Mouse (Mus musculus) hindbrain, embryonic 14.5 days (tissue): ENCODE data around the gene Gli2. TPM values are rescaled to one million over a fixed set of nuclear protein-coding genes. Genes with fewer than 3 reads are reported as not detected.

Experiments used
- ATAC-seq: fragments of 200-750 bp; cut with Nextera tagmentation; 2 replicates; pipeline ENCODE4 v1.8.0; 2017; ENCODE audit warnings: moderate number of reproducible peaks, mild to moderate bottlenecking, moderate TSS enrichment, moderate library complexity; ENCODE audit not compliant: low FRiP score
- DNase-seq: peaks from one replicate; pipeline ENCODE4 v3.0.0-alpha.2; 2015; ENCODE audit warnings: low spot score
- H3K27ac ChIP-seq: fragments of 300-500 bp; sonication (generic); 2 replicates; pipeline ENCODE4 v1.5.1; 2014; ENCODE audit warnings: mild to moderate bottlenecking, moderate library complexity
- H3K27me3 ChIP-seq: fragments of 300-500 bp; sonication (generic); 2 replicates; pipeline ENCODE4 v1.6.1; 2014; ENCODE audit warnings: mild to moderate bottlenecking, low read length, mixed read lengths; ENCODE audit not compliant: control insufficient read depth, insufficient read depth
- H3K36me3 ChIP-seq: fragments of 300-500 bp; sonication (generic); replicated peaks from 2 replicates; pipeline ENCODE4 v1.6.1; 2014; ENCODE audit not compliant: control insufficient read depth, insufficient read depth
- H3K4me1 ChIP-seq: fragments of 300-500 bp; sonication (generic); replicated peaks from 2 replicates; pipeline ENCODE4 v1.6.1; 2014; ENCODE audit warnings: antibody characterized with exemption, low read length, mixed read lengths; ENCODE audit not compliant: control insufficient read depth, insufficient read depth
- H3K4me2 ChIP-seq: fragments of 300-500 bp; sonication (generic); replicated peaks from 2 replicates; pipeline ENCODE4 v1.6.1; 2014; ENCODE audit warnings: mild to moderate bottlenecking, moderate library complexity
- H3K4me3 ChIP-seq: fragments of 300-500 bp; sonication (generic); replicated peaks from 2 replicates; pipeline ENCODE4 v1.5.1; 2014; ENCODE audit warnings: mild to moderate bottlenecking, low read length
- H3K9ac ChIP-seq: fragments of 300-500 bp; sonication (generic); 2 replicates; pipeline ENCODE4 v1.6.1; 2014
- H3K9me3 ChIP-seq: fragments of 300-500 bp; sonication (generic); 2 replicates; pipeline ENCODE4 v1.6.1; 2016; ENCODE audit warnings: low read length; ENCODE audit not compliant: control insufficient read depth
- WGBS: fragments of 180-500 bp; shearing (Covaris S2); extraction: QIAGEN DNeasy Blood & Tissue Kit; methylation state at CpG from one replicate; pipeline ENCODE4 v1.1.7; 2014; 5-methylcytosine and 5-hydroxymethylcytosine counted together
- polyA plus RNA-seq: library from polyadenylated mRNA; unstranded; fragments of >200 nt; fragmentation: Nextera tagmentation; extraction: Ambion mirVana; gene quantifications from 2 replicates; pipeline ENCODE4 v1.2.1, GENCODE M21; 2014

Gene Gli2
- polyA plus RNA-seq, 1 experiment from 2014 or later, result 2.0 TPM

GRCm38 (mm10) chr1:119053872-119054354 is 494 bp upstream of the Gli2 start:
- Histone ChIP-seq H3K36me3 (no peaks in the 10 kb centered on the region), H3K9me3 (no peaks in the 10 kb centered on the region), H3K4me3 (peak overlapping the region; percentile 45), H3K4me1 (peaks cover 28% of the 10 kb centered on the region), H3K27me3 (peaks cover 37% of the 10 kb centered on the region), H3K27ac (peak overlapping the region; percentile 7; the same call in 1 of the 2 replicates), H3K4me2 (peak overlapping the region; percentile 99), H3K9ac (peak overlapping the region; percentile 35)
- DNase-seq (no peak), ATAC-seq (peak; percentile 11)
- WGBS, result 0% methylated on average over 25 of the region's 25 CpGs

- WGBS, result under 1% methylated on average over 33 of the region's 33 CpGs
- Histone ChIP-seq H3K4me3 (peak overlapping the region; percentile 45), H3K27ac (peak overlapping the region; percentile 76), H3K4me1 (peaks cover 36% of the 10 kb centered on the region), H3K4me2 (peak overlapping the region; percentile 99), H3K27me3 (peaks cover 37% of the 10 kb centered on the region), H3K9ac (peak overlapping the region; percentile 35), H3K9me3 (no peaks in the 10 kb centered on the region), H3K36me3 (no peaks in the 10 kb centered on the region)
- DNase-seq (no peak), ATAC-seq (no peak)
Observed at GRCm38 (mm10) chr1:119052631-119053177, 715 bp downstream of the Gli2 start.

GRCm38 (mm10) chr1:119051938-119052551 is 1.4 kb downstream of the Gli2 start:
- no peaks in the 10 kb centered on the region for H3K9me3 ChIP-seq
- H3K4me2 ChIP-seq, result peak overlapping the region; percentile 99
- H3K27me3 ChIP-seq, result peaks cover 37% of the 10 kb centered on the region
- H3K9ac ChIP-seq, result peak overlapping the region; percentile 35
- no peaks in the 10 kb centered on the region for H3K36me3 ChIP-seq
- peaks cover 39% of the 10 kb centered on the region for H3K4me1 ChIP-seq
- DNase-seq, result no peak
- WGBS, result 0% methylated on average over 21 of the region's 21 CpGs
- no peak for ATAC-seq
- peak overlapping the region; percentile 45 for H3K4me3 ChIP-seq
- peak overlapping the region; percentile 76 for H3K27ac ChIP-seq

GRCm38 (mm10) chr1:119051192-119051937 is 2.1 kb downstream of the Gli2 start:
- H3K4me3 ChIP-seq, result peak overlapping the region; percentile 45
- 4% methylated on average over 21 of the region's 21 CpGs for whole genome bisulfite sequencing
- DNase-seq (no peak), ATAC-seq (no peak)
- peaks cover 39% of the 10 kb centered on the region for H3K4me1 ChIP-seq
- peaks cover 37% of the 10 kb centered on the region for H3K27me3 ChIP-seq
- H3K9ac ChIP-seq, result peak overlapping the region; percentile 35
- H3K4me2 ChIP-seq, result peak overlapping the region; percentile 99
- no peaks in the 10 kb centered on the region for H3K36me3 ChIP-seq
- no peak overlapping the region for H3K27ac ChIP-seq
- no peaks in the 10 kb centered on the region for H3K9me3 ChIP-seq

GRCm38 (mm10) chr1:119049812-119050615 is 3.4 kb downstream of the Gli2 start:
- Histone ChIP-seq H3K4me2 (peak overlapping the region; percentile 99; the same call in 1 of the 2 replicates), H3K4me1 (peaks cover 39% of the 10 kb centered on the region)

GRCm38 (mm10) chr1:119048988-119049387 is 4.4 kb downstream of the Gli2 start:
- H3K9ac ChIP-seq, result peak overlapping the region; percentile 45; the same call in 1 of the 2 replicates
- 4% methylated on average over 11 of the region's 11 CpGs for WGBS
- H3K36me3 ChIP-seq, result no peaks in the 10 kb centered on the region
- no peak for ATAC-seq
- H3K4me2 ChIP-seq, result peak overlapping the region; percentile 99
- DNase-seq, result no peak
- peaks cover 36% of the 10 kb centered on the region for H3K4me1 ChIP-seq
- H3K4me3 ChIP-seq, result peak overlapping the region; percentile 1; the same call in 1 of the 2 replicates
- no peaks in the 10 kb centered on the region for H3K9me3 ChIP-seq
- H3K27ac ChIP-seq, result no peak overlapping the region
- H3K27me3 ChIP-seq, result peaks cover 29% of the 10 kb centered on the region

More at GRCm38 (mm10) chr1:119049812-119050615, 3.4 kb downstream of the Gli2 start:
- Histone ChIP-seq H3K9me3 (no peaks in the 10 kb centered on the region), H3K4me3 (no peak overlapping the region), H3K27ac (no peak overlapping the region; the same call in 1 of the 2 replicates), H3K9ac (no peak overlapping the region), H3K27me3 (peaks cover 35% of the 10 kb centered on the region), H3K36me3 (no peaks in the 10 kb centered on the region)
- ATAC-seq (no peak), DNase-seq (no peak)
- 13% methylated on average over 10 of the region's 10 CpGs for WGBS

GRCm38 (mm10) chr1:119048547-119048946 is 4.9 kb downstream of the Gli2 start:
- 3% methylated on average over 6 of the region's 6 CpGs for WGBS
- H3K27ac ChIP-seq, result no peak overlapping the region
- H3K9ac ChIP-seq, result peak overlapping the region; percentile 45

GRCm38 (mm10) chr1:119047462-119048371 is 5.7 kb downstream of the Gli2 start:
- peak overlapping the region; percentile 79 for H3K27ac ChIP-seq
- H3K4me3 ChIP-seq, result peak overlapping the region; percentile 52
- H3K4me1 ChIP-seq, result peaks cover 26% of the 10 kb centered on the region
- peak overlapping the region; percentile 99 for H3K4me2 ChIP-seq
- no peaks in the 10 kb centered on the region for H3K36me3 ChIP-seq
- DNase-seq (peak; percentile 51), ATAC-seq (peak; percentile 49)
- H3K9me3 ChIP-seq, result no peaks in the 10 kb centered on the region
- under 1% methylated on average over 58 of the region's 61 CpGs for WGBS
- H3K9ac ChIP-seq, result peak overlapping the region; percentile 71
- peaks cover 22% of the 10 kb centered on the region for H3K27me3 ChIP-seq

More at GRCm38 (mm10) chr1:119048547-119048946, 4.9 kb downstream of the Gli2 start:
- peak overlapping the region; percentile 1 for H3K4me3 ChIP-seq
- H3K4me2 ChIP-seq, result peak overlapping the region; percentile 99
- DNase-seq (no peak), ATAC-seq (no peak)
- no peaks in the 10 kb centered on the region for H3K9me3 ChIP-seq
- H3K36me3 ChIP-seq, result no peaks in the 10 kb centered on the region
- peaks cover 32% of the 10 kb centered on the region for H3K4me1 ChIP-seq
- peaks cover 29% of the 10 kb centered on the region for H3K27me3 ChIP-seq
